Mouse (Mus musculus) right cerebral cortex, postnatal 10 days (tissue): ENCODE measurements at regions not wholly inside any gene's neighbourhood (a gene's known extent, or its start where the extent isn't known, plus 50 kb on each side); places are given as distances from the start of the nearest gene placed in this dataset.
"Not testable (repeated sequence)": the region's sequence is repeated elsewhere in the genome, so short reads cannot be mapped to it uniquely, and the experiment has no call there.

Experiments used
- DNase-seq, 2 experiments: peaks; one replicate each; pipeline ENCODE4 v3.0.0; 2021; ENCODE audit warnings: low spot score in 2 of 2

- DNase-seq = no peak
Observed at GRCm38 (mm10) chr1:65509003-65509402, 227.1 kb downstream of the Pth2r start.

- no peak for DNase-seq
Observed at GRCm38 (mm10) chr1:65535674-65536073, 253.8 kb downstream of the Pth2r start.

GRCm38 (mm10) chr1:65538509-65538908 is 256.7 kb downstream of the Pth2r start:
- DNase-seq = no peak

GRCm38 (mm10) chr1:65544219-65544864 is 262.5 kb downstream of the Pth2r start:
- no peak for DNase-seq

GRCm38 (mm10) chr1:65545336-65546060 is 263.6 kb downstream of the Pth2r start:
- no peak for DNase-seq

GRCm38 (mm10) chr1:65548830-65549229 is 267.0 kb downstream of the Pth2r start:
- peak; percentile 37 to 44 for DNase-seq

- no peak for DNase-seq
Observed at GRCm38 (mm10) chr1:65587402-65587801, 305.5 kb downstream of the Pth2r start.

GRCm38 (mm10) chr1:65635315-65635714 is 291.0 kb upstream of the Crygf start:
- DNase-seq = no peak

- peak in 1 of 2 experiments; percentile 21 for DNase-seq
Observed at GRCm38 (mm10) chr1:65654460-65654859, 271.9 kb upstream of the Crygf start.

- DNase-seq = no peak
Observed at GRCm38 (mm10) chr1:65681960-65682359, 244.4 kb upstream of the Crygf start.

GRCm38 (mm10) chr1:65687322-65687721 is 239.0 kb upstream of the Crygf start:
- DNase-seq = no peak

- peak in 1 of 2 experiments; percentile 21 for DNase-seq
Observed at GRCm38 (mm10) chr1:65730262-65730661, 196.1 kb upstream of the Crygf start.

- no peak for DNase-seq
Observed at GRCm38 (mm10) chr1:65757951-65758350, 168.4 kb upstream of the Crygf start.

- DNase-seq = no peak
Observed at GRCm38 (mm10) chr1:65761141-65761540, 165.2 kb upstream of the Crygf start.

- no peak for DNase-seq
Observed at GRCm38 (mm10) chr1:65800244-65800643, 126.1 kb upstream of the Crygf start.

- DNase-seq = no peak
Observed at GRCm38 (mm10) chr1:65820771-65821170, 105.5 kb upstream of the Crygf start.

GRCm38 (mm10) chr1:65841116-65841515 is 85.2 kb upstream of the Crygf start:
- DNase-seq = no peak

- DNase-seq = no peak
Observed at GRCm38 (mm10) chr1:65847005-65847404, 79.3 kb upstream of the Crygf start.

- DNase-seq = not testable (repeated sequence)
Observed at GRCm38 (mm10) chr1:65873691-65874090, 52.6 kb upstream of the Crygf start.
